Mouse (Mus musculus): ENCODE data around the gene Cog5.

Cog5 gene

GRCm38 (mm10) chr12:31892771-31893170 lies 238.1 kb downstream of the Cog5 start:
- no peak for DNase-seq (ENCODE audit: low spot score in 2 of 2)

- no peak for DNase-seq (ENCODE audit: low spot score in 2 of 2)
Measured at GRCm38 (mm10) chr12:31895095-31895734, 240.5 kb downstream of the Cog5 start.

GRCm38 (mm10) chr12:31895888-31896287 lies 241.2 kb downstream of the Cog5 start:
- DNase-seq (ENCODE audit: low spot score in 2 of 2): no peak

- DNase-seq (ENCODE audit: low spot score in 2 of 2): no peak
Measured at GRCm38 (mm10) chr12:31896295-31896694, 241.6 kb downstream of the Cog5 start.

GRCm38 (mm10) chr12:31896986-31897385 lies 242.3 kb downstream of the Cog5 start:
- no peak for DNase-seq (ENCODE audit: low spot score in 2 of 2)

GRCm38 (mm10) chr12:31897456-31897855 lies 242.8 kb downstream of the Cog5 start:
- DNase-seq (ENCODE audit: low spot score in 2 of 2): no peak

- DNase-seq (ENCODE audit: low spot score in 2 of 2): no peak
Measured at GRCm38 (mm10) chr12:31900391-31900914, 245.8 kb downstream of the Cog5 start.

- no peak for DNase-seq (ENCODE audit: low spot score in 2 of 2)
Measured at GRCm38 (mm10) chr12:31905696-31906551, 251.3 kb downstream of the Cog5 start.

GRCm38 (mm10) chr12:31907436-31907835 lies 252.8 kb downstream of the Cog5 start:
- no peak for DNase-seq (ENCODE audit: low spot score in 2 of 2)

- no peak for DNase-seq (ENCODE audit: low spot score in 2 of 2)
Measured at GRCm38 (mm10) chr12:31912966-31913551, 258.4 kb downstream of the Cog5 start.

GRCm38 (mm10) chr12:31913614-31914013 lies 258.9 kb downstream of the Cog5 start:
- no peak for DNase-seq (ENCODE audit: low spot score in 2 of 2)

- no peak for DNase-seq (ENCODE audit: low spot score in 2 of 2)
Measured at GRCm38 (mm10) chr12:31916691-31917090, 262.0 kb downstream of the Cog5 start.

GRCm38 (mm10) chr12:31917245-31917644 lies 262.6 kb downstream of the Cog5 start:
- DNase-seq (ENCODE audit: low spot score in 2 of 2): no peak

- no peak for DNase-seq (ENCODE audit: low spot score in 2 of 2)
Measured at GRCm38 (mm10) chr12:31920464-31921405, 266.1 kb downstream of the Cog5 start.

- no peak for DNase-seq (ENCODE audit: low spot score in 2 of 2)
Measured at GRCm38 (mm10) chr12:31924135-31924534, 269.5 kb downstream of the Cog5 start.

GRCm38 (mm10) chr12:31925343-31925742 lies 270.7 kb downstream of the Cog5 start:
- no peak for DNase-seq (ENCODE audit: low spot score in 2 of 2)

GRCm38 (mm10) chr12:31926661-31927061 lies 272.0 kb downstream of the Cog5 start:
- DNase-seq (ENCODE audit: low spot score in 2 of 2): peak; percentile 30 to 49

- no peak for DNase-seq (ENCODE audit: low spot score in 2 of 2)
Measured at GRCm38 (mm10) chr12:31928498-31928897, 273.8 kb downstream of the Cog5 start.

- DNase-seq (ENCODE audit: low spot score in 2 of 2): no peak
Measured at GRCm38 (mm10) chr12:31931818-31932217, 277.1 kb downstream of the Cog5 start.

GRCm38 (mm10) chr12:31936657-31937300 lies 282.1 kb downstream of the Cog5 start:
- no peak for DNase-seq (ENCODE audit: low spot score in 2 of 2)

- DNase-seq (ENCODE audit: low spot score in 2 of 2): no peak
Measured at GRCm38 (mm10) chr12:31937613-31938012, 282.9 kb downstream of the Cog5 start.
